Mouse (Mus musculus): Measurements from ENCODE around the gene Zp3.

The Zp3 gene

GRCm38 (mm10) chr5:135960909-135961635 lies 18.8 kb upstream of the Zp3 start:
- DNase-seq (ENCODE audit: extremely low read depth, low read depth): no peak

- DNase-seq (ENCODE audit: extremely low read depth, low read depth): no peak
Measured at GRCm38 (mm10) chr5:135962125-135962491, 17.8 kb upstream of the Zp3 start.

DNA sequence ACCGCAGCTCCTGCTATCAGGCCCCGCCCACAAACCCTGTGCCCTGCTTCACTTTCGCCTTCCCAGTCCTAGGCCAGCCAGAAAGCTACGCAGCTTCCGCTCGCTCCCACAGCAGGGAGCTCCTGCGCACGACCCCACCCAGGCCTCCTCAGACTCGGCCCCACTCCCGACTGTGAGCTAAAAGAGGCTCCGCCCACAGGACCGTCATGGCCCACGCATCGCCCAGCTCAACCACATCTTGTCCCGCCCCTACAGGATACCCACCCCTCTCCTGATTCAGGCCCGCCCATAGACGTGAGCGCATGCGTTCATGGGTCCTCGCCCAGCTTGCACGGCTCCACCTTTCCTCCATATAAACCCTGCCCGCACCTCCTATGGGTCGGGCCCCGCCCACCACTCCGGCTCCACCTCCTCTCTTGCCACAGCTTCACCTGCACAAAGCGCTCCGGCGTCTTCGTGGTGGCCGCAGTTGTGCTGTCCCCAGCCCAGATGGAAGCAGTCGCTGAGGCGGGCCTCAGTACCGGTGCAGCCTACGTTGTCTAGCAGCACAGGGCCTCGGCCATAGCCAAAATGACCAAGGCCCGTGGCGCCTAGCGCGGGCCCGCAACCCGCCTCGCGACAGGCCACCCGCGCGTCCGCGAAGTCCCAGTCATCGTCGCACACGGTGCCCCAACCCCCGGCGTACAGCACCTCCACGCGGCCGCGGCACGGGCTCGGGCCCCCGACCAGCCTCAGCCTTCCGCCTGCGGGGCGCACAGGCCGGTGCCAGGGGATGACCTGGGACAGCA lies 17.2 kb upstream of the Zp3 start:
- DNase-seq (ENCODE audit: extremely low read depth, low read depth): peak; percentile 95

DNA sequence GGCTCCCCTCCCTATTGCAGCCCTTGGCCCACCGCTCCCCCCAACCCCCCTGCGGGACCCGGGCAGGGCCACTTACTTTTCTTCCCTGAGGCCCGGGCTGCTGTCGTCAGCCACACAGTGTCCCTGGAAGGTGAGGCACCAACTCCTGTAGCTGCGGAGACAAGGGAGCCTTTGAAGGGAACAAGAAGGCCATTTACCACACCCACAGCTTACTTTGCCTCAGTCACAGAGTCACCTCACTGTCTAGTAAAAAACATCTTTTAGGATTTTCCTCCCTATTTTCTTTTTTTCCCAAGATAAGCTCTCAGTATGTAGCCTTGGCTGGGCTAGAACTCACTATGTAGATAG lies 16.6 kb upstream of the Zp3 start:
- no peak for DNase-seq (ENCODE audit: extremely low read depth, low read depth)

GRCm38 (mm10) chr5:135965501-135965930 lies 14.4 kb upstream of the Zp3 start:
- no peak for DNase-seq (ENCODE audit: extremely low read depth, low read depth)

DNA sequence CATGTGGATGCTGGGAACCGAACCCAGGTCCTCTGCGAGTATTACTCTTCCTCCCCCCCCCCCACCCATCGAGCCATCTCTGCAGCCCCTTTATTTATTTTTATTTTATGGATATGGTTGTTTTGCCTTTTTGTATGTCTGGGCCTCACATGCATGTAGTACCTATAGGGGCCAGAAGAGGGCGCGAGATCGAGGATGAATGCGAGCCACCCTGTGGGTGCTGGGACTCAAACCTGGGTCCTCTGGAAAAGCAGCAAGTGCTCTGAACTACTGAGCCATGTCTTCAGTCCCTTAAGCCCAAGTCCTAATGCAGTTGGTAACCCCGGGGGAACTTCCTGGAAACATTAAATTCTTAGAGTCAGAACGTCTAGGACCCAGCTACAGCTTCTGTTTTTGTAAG lies 13.0 kb upstream of the Zp3 start:
- no peak for DNase-seq (ENCODE audit: extremely low read depth, low read depth)

DNA sequence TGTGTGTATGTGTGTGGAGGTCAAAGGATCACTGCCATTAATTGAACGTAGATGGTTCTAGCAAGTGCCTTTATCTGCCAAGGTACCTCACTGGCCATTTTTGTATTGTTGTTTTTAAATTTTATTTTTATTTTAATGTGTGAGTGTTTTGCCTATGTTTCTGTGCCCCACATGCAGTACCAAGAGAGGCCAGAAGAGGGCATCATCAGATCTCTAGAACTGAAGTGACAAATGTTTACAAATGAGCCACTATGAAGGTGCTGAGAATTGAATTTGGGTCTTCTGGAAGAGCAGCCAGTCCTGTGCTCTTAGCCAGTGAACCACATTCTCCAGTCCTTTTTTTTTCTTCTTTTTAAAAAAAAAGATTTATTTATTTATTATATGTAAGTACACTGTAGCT lies 11.1 kb upstream of the Zp3 start:
- DNase-seq (ENCODE audit: extremely low read depth, low read depth): no peak

DNA sequence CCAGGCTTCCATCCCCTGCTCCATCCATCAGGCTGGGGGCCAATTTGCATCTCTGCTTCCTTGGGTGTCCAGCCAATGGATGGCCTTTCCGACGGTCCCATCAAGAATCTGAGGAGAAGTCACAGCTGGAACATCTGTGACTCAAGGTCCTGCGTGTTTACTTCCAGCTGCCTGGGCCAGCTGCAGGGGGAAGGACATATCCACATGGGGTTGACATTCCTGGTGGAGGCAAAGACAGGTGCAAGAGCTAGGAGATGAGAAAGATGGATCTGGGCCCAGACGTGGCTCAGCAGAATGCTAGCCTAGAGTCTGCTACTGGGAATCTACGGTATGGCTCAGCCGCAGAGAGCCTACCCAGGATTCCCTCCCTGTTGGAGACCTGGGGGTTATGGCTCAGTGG lies 9.7 kb upstream of the Zp3 start:
- no peak for DNase-seq (ENCODE audit: extremely low read depth, low read depth)

DNA sequence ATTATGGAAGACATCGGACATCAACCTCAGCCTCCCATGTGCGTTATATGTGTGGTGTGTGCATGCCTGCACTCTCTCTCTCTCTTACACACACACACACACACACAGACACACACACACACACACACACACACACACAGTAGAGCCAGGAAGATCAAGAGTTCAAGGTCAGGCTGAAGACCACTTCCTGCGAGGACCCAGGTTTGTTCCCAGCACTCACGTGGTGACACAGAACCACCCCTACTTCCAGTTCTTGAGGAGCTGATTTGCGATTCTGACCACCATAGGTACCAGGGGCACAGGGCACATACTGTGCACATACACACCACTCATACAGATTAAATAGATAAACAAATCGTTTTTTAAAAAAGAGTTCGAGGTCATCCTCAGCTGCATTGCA lies 8.0 kb upstream of the Zp3 start:
- DNase-seq (ENCODE audit: extremely low read depth, low read depth): no peak

- no peak for DNase-seq (ENCODE audit: extremely low read depth, low read depth)
Measured at GRCm38 (mm10) chr5:135974365-135974764, 5.5 kb upstream of the Zp3 start, which contains the start of gene Ssc4d. Gene Ssc4d (minus strand): TSS chr5:135974531.

DNA sequence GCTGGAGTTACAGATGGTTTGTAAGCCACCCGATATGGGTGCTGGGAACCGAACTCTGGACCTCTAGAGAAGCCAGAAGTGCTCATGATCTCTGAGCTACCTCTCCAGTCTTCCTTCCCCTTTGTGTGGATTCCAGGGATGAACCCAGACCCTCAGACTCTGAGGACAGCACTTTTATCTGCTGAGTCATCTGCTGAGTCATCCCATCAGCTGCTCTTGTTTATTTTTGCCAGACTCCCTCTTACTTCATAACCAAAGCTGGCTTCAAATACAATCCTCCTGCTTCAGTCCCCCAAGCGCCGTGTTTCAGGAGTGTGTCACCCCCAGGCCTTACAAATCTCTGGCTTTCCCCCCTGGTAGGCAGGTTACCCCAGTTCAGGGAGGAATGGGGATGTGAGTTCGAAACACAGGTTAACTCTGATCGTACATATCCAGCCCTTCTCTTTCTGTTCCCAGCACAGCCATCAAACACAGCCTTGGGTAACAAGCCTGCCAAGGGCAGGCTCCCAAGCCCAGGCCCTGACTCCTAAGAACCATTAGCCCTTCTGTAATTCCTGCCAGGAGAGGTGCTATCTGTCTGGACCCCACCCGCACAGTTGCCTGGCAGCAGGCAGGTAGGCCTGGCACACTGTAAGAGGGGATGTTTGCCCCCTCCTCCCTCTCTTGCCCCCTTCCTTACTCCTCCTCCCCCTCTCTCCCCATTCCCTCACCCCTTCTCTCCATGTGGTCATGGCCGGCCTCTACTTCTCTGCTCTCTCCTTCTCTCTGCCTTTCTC lies 3.8 kb upstream of the Zp3 start:
- DNase-seq (ENCODE audit: extremely low read depth, low read depth): no peak

DNA sequence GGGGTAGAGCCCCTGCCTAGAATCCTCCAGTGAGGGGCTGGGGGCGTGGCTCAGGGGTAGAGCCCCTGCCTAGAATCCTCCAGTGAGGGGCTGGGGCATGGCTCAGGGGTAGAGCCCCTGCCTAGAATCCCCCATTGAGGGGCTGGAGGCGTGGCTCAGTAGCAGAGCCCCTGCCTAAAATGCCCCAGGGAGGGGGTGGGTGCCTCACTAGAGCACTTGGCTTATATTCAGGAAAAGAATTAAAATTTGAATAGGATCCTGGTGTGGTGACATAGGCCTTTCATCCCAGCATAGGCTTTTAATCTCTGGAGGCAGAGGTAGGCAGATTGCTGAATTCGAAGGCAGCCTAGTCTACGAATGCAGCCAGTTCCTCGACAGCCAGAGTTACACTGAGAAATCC lies 518 bp upstream of the Zp3 start:
- DNase-seq (ENCODE audit: extremely low read depth, low read depth): no peak

DNA sequence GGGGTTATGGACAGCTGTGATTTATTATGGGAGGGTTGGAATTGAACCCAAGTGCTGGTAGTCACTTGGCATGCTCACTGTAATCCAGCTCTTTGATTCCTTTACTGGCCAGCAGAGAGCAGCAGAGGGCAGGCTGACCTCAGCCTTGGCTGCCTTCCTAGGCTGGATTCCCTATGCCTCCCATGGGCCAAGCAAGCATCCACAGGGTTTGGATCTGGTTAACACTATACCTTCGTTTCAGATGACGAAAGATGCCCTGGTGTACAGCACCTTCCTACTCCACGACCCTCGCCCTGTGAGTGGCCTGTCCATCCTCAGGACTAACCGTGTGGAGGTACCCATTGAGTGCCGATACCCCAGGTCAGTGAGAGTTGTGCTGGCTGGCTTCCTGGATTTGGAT lies 2.5 kb downstream of the Zp3 start:
- no peak for DNase-seq (ENCODE audit: extremely low read depth, low read depth)

DNA sequence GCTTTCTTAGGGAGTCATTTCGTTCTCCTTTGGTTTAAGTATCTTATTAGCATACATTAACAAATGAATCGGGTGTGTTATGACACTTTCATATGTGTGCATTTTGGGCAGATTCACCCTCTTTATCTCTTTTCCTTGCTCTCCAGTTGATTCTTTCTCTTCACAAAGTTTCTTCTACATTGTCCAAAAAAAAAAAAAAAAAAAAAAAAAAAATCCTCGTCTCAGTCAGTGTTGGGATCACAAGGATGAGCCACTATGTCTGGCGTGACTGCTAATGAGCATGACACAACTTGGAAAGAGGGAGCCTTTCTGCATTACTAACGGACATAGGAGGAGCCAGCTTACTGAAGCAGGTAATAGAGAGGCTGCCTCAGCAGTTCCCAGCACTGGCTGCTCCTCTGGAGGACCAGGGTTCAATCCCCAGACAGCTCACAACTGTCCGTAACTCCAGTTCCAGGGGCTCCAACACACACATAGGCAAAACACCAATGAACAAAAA lies 4.7 kb downstream of the Zp3 start:
- DNase-seq (ENCODE audit: extremely low read depth, low read depth): no peak

DNA sequence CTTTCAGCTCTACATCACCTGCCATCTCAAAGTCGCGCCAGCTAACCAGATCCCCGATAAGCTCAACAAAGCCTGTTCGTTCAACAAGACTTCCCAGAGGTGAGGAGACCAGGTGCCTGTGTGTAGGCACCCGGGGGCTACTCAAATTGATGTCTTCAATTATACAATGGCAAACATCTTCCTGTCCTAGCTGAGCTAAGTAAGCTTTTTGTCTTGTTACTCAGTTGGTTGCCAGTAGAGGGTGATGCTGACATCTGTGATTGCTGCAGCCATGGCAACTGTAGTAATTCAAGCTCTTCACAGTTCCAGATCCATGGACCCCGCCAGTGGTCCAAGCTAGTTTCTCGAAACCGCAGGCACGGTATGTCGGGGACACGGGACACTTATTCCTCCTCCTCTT lies 7.3 kb downstream of the Zp3 start:
- DNase-seq (ENCODE audit: extremely low read depth, low read depth): no peak

DNA sequence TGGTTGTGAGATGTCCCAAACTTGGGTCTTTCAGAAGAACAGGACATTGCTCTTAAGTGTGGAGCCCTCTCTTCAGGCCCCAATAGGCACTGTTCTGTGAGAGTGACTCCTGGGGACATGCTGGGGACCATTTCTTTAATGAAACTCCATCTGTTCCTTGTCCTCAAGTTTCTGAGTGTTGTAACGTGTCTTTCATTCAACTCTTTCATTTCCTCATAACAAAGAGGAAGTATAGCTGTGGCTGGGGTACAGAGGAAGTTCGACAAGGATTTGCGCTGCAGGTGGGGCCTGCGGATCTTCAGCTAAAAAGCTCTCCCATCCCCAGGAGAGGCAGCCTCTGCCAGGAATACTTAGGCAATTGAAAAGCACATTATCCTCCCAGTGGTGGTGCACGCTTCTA lies 10.7 kb downstream of the Zp3 start:
- peak; percentile 71 for DNase-seq (ENCODE audit: extremely low read depth, low read depth)

GRCm38 (mm10) chr5:135993381-135993965 lies 13.6 kb downstream of the Zp3 start:
- DNase-seq (ENCODE audit: extremely low read depth, low read depth): no peak

GRCm38 (mm10) chr5:135994335-135994724 lies 14.4 kb downstream of the Zp3 start:
- no peak for DNase-seq (ENCODE audit: extremely low read depth, low read depth)

DNA sequence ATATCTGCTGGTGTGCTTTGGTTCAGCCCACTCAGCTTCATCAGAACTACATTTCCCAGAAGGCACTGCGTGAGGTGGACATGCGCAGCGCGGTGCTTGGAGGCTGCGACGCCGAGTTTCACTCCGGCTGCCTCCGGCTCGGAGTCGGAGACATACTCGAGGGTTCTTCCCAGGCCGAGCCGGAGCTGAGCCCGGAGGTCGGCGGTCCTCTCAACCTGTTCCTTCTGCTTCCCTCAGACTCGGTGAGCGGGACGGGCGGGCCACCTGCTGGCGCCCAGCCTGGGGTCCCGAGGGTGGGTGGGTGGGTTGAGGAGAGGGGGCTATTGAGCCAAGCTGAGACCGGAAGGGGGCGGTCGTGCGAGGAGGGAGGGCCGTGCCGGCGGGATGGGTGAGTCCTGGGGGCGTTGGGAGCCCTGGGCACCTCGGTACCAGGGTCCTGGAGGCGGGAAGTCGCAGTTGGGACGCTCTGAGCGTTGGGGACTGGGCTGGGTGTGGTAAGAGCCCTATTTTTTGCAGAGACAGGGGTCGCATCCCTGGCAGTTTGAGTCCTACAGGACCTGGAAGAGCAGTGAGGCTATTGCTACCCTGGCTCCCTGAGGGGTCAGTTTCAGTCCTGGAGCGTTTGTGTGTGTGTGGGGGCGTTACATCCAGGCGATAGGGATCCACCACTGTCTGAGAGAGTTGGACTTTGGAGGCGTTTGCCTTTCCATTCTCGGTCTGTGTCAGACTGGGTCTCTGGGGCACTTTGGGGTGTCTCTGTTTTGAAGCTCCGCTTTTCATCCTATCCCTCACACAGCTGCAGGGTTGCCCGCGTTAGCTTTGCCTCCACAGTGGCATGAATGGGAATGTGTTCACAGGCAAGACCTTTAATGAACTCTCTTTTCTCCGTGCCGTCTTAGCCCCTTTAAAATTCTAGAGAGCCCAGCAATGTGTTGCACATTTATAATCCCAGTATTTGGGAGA lies 15.1 kb downstream of the Zp3 start, which contains the start of gene Dtx2:
Dtx2 (plus strand) TSS at position 76 of the 963 bp plus-strand sequence.
- DNase-seq (ENCODE audit: extremely low read depth, low read depth): peak; percentile 81

- no peak for DNase-seq (ENCODE audit: extremely low read depth, low read depth)
Measured at GRCm38 (mm10) chr5:135996162-135996561, 16.3 kb downstream of the Zp3 start.

Measured in MEL-GATA-1-ER (cell line).